Mouse (Mus musculus): ENCODE measurements around the gene Slc22a18.

Gene Slc22a18

DNA sequence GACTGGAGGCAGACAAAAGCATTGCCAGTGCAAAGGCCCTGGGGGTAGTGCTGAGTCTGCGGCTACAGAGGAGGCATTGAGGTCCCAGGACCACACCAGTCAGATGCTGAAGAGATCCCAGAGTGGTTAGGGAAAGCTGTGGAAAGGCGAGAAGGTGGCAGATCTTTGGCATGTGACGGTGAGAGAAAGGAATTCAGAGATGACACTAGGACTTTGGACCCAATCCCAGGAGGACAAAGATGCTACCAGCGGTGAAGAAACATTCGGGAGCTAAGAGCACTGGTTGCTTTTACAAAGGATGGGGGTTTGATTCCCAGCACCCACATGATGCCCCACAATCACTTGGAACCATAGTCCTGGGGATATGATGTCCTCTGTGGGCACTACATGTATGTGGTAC is 4.3 kb downstream of the Slc22a18 start:
- TF ChIP-seq GATA4 (IDR thresholded peaks at IDR 0.05; ENCODE audit: insufficient replicate concordance, low read length): no peak

GRCm38 (mm10) chr7:143480498-143480897 is 7.0 kb downstream of the Slc22a18 start:
- TF ChIP-seq GATA4 (IDR thresholded peaks at IDR 0.05; ENCODE audit: insufficient replicate concordance, low read length): no peak

- TF ChIP-seq GATA4 (IDR thresholded peaks at IDR 0.05; ENCODE audit: insufficient replicate concordance, low read length): no peak
These were observed 8.4 kb downstream of the Slc22a18 start for GRCm38 (mm10) chr7:143481806-143482387.

DNA sequence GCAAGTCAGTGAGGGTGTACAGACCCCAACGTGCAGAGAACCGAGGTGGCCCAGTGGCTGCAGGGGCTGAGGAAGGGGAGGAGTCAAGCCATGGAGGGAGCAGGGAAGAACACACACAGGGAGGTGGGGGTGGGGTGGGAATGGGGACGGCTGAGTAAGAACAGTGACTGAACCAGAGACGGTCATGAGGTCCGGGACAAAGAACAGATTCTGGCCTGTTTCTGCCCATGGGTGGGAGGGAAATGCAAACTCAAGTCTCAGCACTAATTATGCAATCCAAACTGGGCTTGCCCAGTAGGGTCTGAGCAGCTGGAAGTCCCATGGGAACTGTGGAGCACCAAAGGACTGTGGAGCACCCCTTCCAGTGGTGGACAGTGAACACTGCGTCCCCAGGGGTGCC is 9.0 kb downstream of the Slc22a18 start:
- TF ChIP-seq GATA4 (IDR thresholded peaks at IDR 0.05; ENCODE audit: insufficient replicate concordance, low read length): no peak

- TF ChIP-seq GATA4 (IDR thresholded peaks at IDR 0.05; ENCODE audit: insufficient replicate concordance, low read length): no peak
These were observed 16.2 kb downstream of the Slc22a18 start for GRCm38 (mm10) chr7:143489735-143490134.

- TF ChIP-seq GATA4 (IDR thresholded peaks at IDR 0.05; ENCODE audit: insufficient replicate concordance, low read length): no peak
These were observed 20.1 kb downstream of the Slc22a18 start for GRCm38 (mm10) chr7:143493616-143494126.

GRCm38 (mm10) chr7:143495104-143495961 is 21.8 kb downstream of the Slc22a18 start:
- no peak for TF ChIP-seq GATA4 (IDR thresholded peaks at IDR 0.05; ENCODE audit: insufficient replicate concordance, low read length)

- TF ChIP-seq GATA4 (IDR thresholded peaks at IDR 0.05; ENCODE audit: insufficient replicate concordance, low read length): no peak
These were observed 25.0 kb downstream of the Slc22a18 start for GRCm38 (mm10) chr7:143498584-143498983.

- TF ChIP-seq GATA4 (IDR thresholded peaks at IDR 0.05; ENCODE audit: insufficient replicate concordance, low read length): no peak
These were observed 27.4 kb downstream of the Slc22a18 start for GRCm38 (mm10) chr7:143500912-143501311.

DNA sequence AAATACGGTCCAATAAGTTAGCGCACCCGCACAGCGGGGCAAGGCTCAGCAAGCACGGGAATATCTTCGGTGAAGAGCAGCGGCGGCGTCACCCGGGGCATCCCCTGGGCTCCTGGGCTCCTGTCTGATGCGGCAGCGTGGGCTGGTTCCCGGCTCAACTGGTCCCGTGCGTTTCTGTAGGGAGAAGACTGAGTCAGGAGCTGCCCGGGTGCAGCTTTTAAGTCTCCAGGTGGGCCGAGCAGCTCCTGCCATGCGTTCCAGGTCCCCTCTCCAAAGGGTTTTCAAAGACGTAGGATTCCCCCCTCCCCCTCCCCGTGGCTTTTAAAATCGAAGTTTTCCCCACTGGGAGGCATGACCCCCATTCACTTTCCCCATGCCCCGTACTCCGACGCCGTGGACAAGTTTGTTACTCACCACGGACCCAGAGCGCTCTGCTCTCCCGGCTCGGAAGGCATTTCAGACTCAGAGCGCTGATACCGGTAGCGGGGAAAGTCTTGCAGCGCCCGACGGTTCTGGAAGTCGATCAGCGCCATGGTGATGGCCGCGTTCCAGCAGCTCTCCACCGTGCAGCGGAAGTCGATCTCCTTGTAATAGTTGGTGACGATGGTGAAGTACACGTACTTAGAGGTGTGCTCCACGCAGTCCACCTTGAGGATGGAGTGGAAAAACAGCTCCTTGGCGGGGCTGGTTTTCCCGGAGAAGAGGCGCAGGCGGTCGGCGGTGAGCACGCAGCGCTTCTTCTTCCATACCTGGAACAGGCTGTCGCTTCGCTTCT is 28.3 kb downstream of the Slc22a18 start:
- TF ChIP-seq GATA4 (IDR thresholded peaks at IDR 0.05; ENCODE audit: insufficient replicate concordance, low read length): no peak

GRCm38 (mm10) chr7:143502418-143503200 is 29.1 kb downstream of the Slc22a18 start, which contains the start of gene Phlda2:
Gene Phlda2 (minus strand): TSS chr7:143503150.
- no peak for TF ChIP-seq GATA4 (IDR thresholded peaks at IDR 0.05; ENCODE audit: insufficient replicate concordance, low read length)

GRCm38 (mm10) chr7:143503926-143504325 is 30.4 kb downstream of the Slc22a18 start:
- no peak for TF ChIP-seq GATA4 (IDR thresholded peaks at IDR 0.05; ENCODE audit: insufficient replicate concordance, low read length)

GRCm38 (mm10) chr7:143505411-143505810 is 31.9 kb downstream of the Slc22a18 start:
- no peak for TF ChIP-seq GATA4 (IDR thresholded peaks at IDR 0.05; ENCODE audit: insufficient replicate concordance, low read length)

- no peak for TF ChIP-seq GATA4 (IDR thresholded peaks at IDR 0.05; ENCODE audit: insufficient replicate concordance, low read length)
These were observed 32.3 kb downstream of the Slc22a18 start for GRCm38 (mm10) chr7:143505823-143506222.

GRCm38 (mm10) chr7:143506271-143506670 is 32.7 kb downstream of the Slc22a18 start:
- TF ChIP-seq GATA4 (IDR thresholded peaks at IDR 0.05; ENCODE audit: insufficient replicate concordance, low read length): no peak
